Mouse (Mus musculus): Measurements from ENCODE around the gene Gdpd3. TPM values are rescaled to one million over a fixed set of nuclear protein-coding genes. Genes with fewer than 3 reads are reported as not detected.

The Gdpd3 gene
- total RNA-seq, 2 experiments from 2014 or later: 3.7 to 4.2 TPM

GRCm38 (mm10) chr7:126808703-126809455, 42.7 kb downstream of the Gdpd3 start:
- peak; percentile 88 for DNase-seq

- DNase-seq: no peak
These were observed 43.7 kb downstream of the Gdpd3 start for GRCm38 (mm10) chr7:126809723-126810369.

GRCm38 (mm10) chr7:126815726-126816222, 49.6 kb downstream of the Gdpd3 start:
- DNase-seq: no peak

- no peak for DNase-seq
These were observed 50.4 kb downstream of the Gdpd3 start for GRCm38 (mm10) chr7:126816494-126816893.

GRCm38 (mm10) chr7:126817595-126817994, 51.5 kb downstream of the Gdpd3 start:
- no peak for DNase-seq

- DNase-seq: no peak
These were observed 52.7 kb downstream of the Gdpd3 start for GRCm38 (mm10) chr7:126818818-126819217.

GRCm38 (mm10) chr7:126821835-126822511, 55.8 kb downstream of the Gdpd3 start:
- peak; percentile 87 for DNase-seq

- DNase-seq: no peak
These were observed 56.6 kb downstream of the Gdpd3 start for GRCm38 (mm10) chr7:126822741-126823140.

GRCm38 (mm10) chr7:126823202-126823711, 57.1 kb downstream of the Gdpd3 start:
- no peak for DNase-seq

- DNase-seq: no peak
These were observed 57.8 kb downstream of the Gdpd3 start for GRCm38 (mm10) chr7:126823940-126824339.

Other genes with a start within 250 kb of the Gdpd3 start
- gene Eif3c, start 199.9 kb upstream of the Gdpd3 start, total RNA-seq (2021): 100 to 1,000 TPM; 159 to 161 TPM
- gene Apobr, start 181.4 kb upstream of the Gdpd3 start, total RNA-seq (2021): under 1 TPM; 0.21 to 0.95 TPM
- gene Cln3, start 180.5 kb upstream of the Gdpd3 start, total RNA-seq (2021): 10 to 100 TPM; 13.4 to 14.0 TPM
- gene Il27, start 171.4 kb upstream of the Gdpd3 start, total RNA-seq (2021): not detected
- gene Nupr1, start 135.5 kb upstream of the Gdpd3 start, total RNA-seq (2021): 1 to 10 TPM; 5.7 to 6.8 TPM
- 10 to 100 TPM; 30.9 to 33.2 TPM for gene Sgf29, start 117.0 kb upstream of the Gdpd3 start, total RNA-seq (2021)
- gene Sult1a1, start 89.9 kb upstream of the Gdpd3 start, total RNA-seq (2021): 1 to 10 TPM; 5.5 to 6.6 TPM
- 10 to 100 TPM; 56.8 to 57.3 TPM for gene Bola2, start 70.9 kb upstream of the Gdpd3 start, total RNA-seq (2021)
- 1 to 10 TPM; 7.2 to 8.1 TPM for gene Slx1b, start 70.5 kb upstream of the Gdpd3 start, total RNA-seq (2021)
- 1 to 10 TPM; 8.4 to 9.2 TPM for gene Coro1a, start 58.5 kb upstream of the Gdpd3 start, total RNA-seq (2021)
- 10 to 100 TPM; 80.3 to 90.9 TPM for gene Mapk3, start 6.7 kb upstream of the Gdpd3 start, total RNA-seq (2021)
- 10 to 100 TPM; 31.8 to 34.0 TPM for gene Ypel3, start 10.6 kb downstream of the Gdpd3 start, total RNA-seq (2021)
- under 1 TPM in 1 of 2 experiments, not detected in 1; 0.26 TPM for gene Tbx6, start 15.1 kb downstream of the Gdpd3 start, total RNA-seq (2021)
- 10 to 100 TPM; 67.6 to 76.6 TPM for gene Ppp4c, start 26.2 kb downstream of the Gdpd3 start, total RNA-seq (2021)
- gene Fam57b, start 31.3 kb downstream of the Gdpd3 start, total RNA-seq (2021): 1 to 10 TPM; 7.7 to 9.3 TPM
- gene 4930451I11Rik, start 65.3 kb downstream of the Gdpd3 start, total RNA-seq (2021): not detected
- gene Doc2a, start 81.1 kb downstream of the Gdpd3 start, total RNA-seq (2021): not detected
- gene Hirip3, start 95.6 kb downstream of the Gdpd3 start, total RNA-seq (2021): 10 to 100 TPM; 22.8 to 26.1 TPM
- gene Ino80e, start 96.0 kb downstream of the Gdpd3 start, total RNA-seq (2021): 10 to 100 TPM; 33.5 to 34.1 TPM
- gene Taok2, start 118.4 kb downstream of the Gdpd3 start, total RNA-seq (2021): 10 to 100 TPM; 65.0 to 66.5 TPM
- 10 to 100 TPM; 12.9 to 14.7 TPM for gene Tmem219, start 156.6 kb downstream of the Gdpd3 start, total RNA-seq (2021)
- gene Kctd13, start 162.5 kb downstream of the Gdpd3 start, total RNA-seq (2021): 10 to 100 TPM; 10.4 to 10.7 TPM
- under 1 TPM in 1 of 2 experiments, not detected in 1; 0.36 TPM for gene Asphd1, start 183.2 kb downstream of the Gdpd3 start, total RNA-seq (2021)
- 10 to 100 TPM; 18.6 to 21.2 TPM for gene Sez6l2, start 184.2 kb downstream of the Gdpd3 start, total RNA-seq (2021)
- 10 to 100 TPM; 69.2 to 72.1 TPM for gene Cdipt, start 209.6 kb downstream of the Gdpd3 start, total RNA-seq (2021)
- gene Cdiptos, start 209.8 kb downstream of the Gdpd3 start, total RNA-seq (2021): under 1 TPM; 0.24 to 0.29 TPM
- gene Mvp, start 248.3 kb downstream of the Gdpd3 start, total RNA-seq (2021): 10 to 100 TPM; 27.2 to 28.4 TPM